Mouse (Mus musculus) MEL (cell line): Measurements from ENCODE around the gene Egfl7. TPM values are rescaled to one million over a fixed set of nuclear protein-coding genes. Genes with fewer than 3 reads are reported as not detected.
A peak's percentile ranks its signal among the peaks of the same experiment; 100 is the strongest.

Experiments
- DNase-seq: peaks from one replicate; pipeline ENCODE4 v3.0.0; 2011; ENCODE audit warnings: low read depth, low spot score
- H3K27ac ChIP-seq: 2 replicates; pipeline ENCODE4 v1.5.1; 2012; ENCODE audit warnings: low read depth, mild to moderate bottlenecking, control low read depth, low read length, moderate library complexity; ENCODE audit not compliant: control insufficient read depth
- H3K27me3 ChIP-seq, 2 experiments: fragments of 150-350 bp in 1 of 2; sonication (generic) in 1 of 2; 2 replicates each; pipeline ENCODE4 v1.6.1; 2012; ENCODE audit warnings: low read length in 2 of 2, mild to moderate bottlenecking in 2 of 2, improper control_type of control experiment in 1 of 2, moderate library complexity in 1 of 2; ENCODE audit not compliant: insufficient read depth in 2 of 2, control insufficient read depth in 1 of 2
- H3K36me3 ChIP-seq, 2 experiments: 2 replicates each; pipeline ENCODE4 v1.6.1; 2012 to 2014; ENCODE audit warnings: low read length in 2 of 2, improper control_type of control experiment in 1 of 2, inconsistent platforms in 1 of 2, mild to moderate bottlenecking in 1 of 2; ENCODE audit not compliant: insufficient read depth in 2 of 2, control insufficient read depth in 1 of 2
- H3K4me1 ChIP-seq, 2 experiments: fragments of 150-350 bp in 1 of 2; sonication (generic) in 1 of 2; 2 replicates each; pipeline ENCODE4 v1.6.1; 2012; ENCODE audit warnings: low read length in 2 of 2, improper control_type of control experiment in 1 of 2, mild to moderate bottlenecking in 1 of 2; ENCODE audit not compliant: insufficient read depth in 2 of 2, control insufficient read depth in 1 of 2
- H3K4me3 ChIP-seq, 2 experiments: fragments of 150-350 bp in 1 of 2; sonication (generic) in 1 of 2; 2 replicates each; pipeline ENCODE4 v1.5.1; 2012; ENCODE audit warnings: low read depth in 2 of 2, low read length in 2 of 2, mild to moderate bottlenecking in 2 of 2, moderate library complexity in 2 of 2, control low read depth in 1 of 2, improper control_type of control experiment in 1 of 2; ENCODE audit not compliant: control insufficient read depth in 1 of 2, insufficient read depth in 1 of 2
- H3K79me2 ChIP-seq: 2 replicates; pipeline ENCODE4 v1.6.1; 2012; ENCODE audit warnings: mild to moderate bottlenecking, low read length, moderate library complexity; ENCODE audit not compliant: control insufficient read depth, poor library complexity, insufficient read depth
- H3K9ac ChIP-seq: 2 replicates; pipeline ENCODE4 v1.6.1; 2012; ENCODE audit warnings: low read depth, mild to moderate bottlenecking, control low read depth, low read length, moderate library complexity; ENCODE audit not compliant: control insufficient read depth, poor library complexity, severe bottlenecking
- H3K9me3 ChIP-seq: fragments of 150-350 bp; sonication (generic); replicated peaks from 2 replicates; pipeline ENCODE4 v1.6.1; 2012; ENCODE audit warnings: mild to moderate bottlenecking, low read length, improper control_type of control experiment, moderate library complexity; ENCODE audit not compliant: insufficient read depth
- BHLHE40 ChIP-seq: IDR thresholded peaks from 2 replicates; pipeline ENCODE4 v1.6.1; 2012; ENCODE audit warnings: low read depth, mild to moderate bottlenecking, inconsistent platforms, low read length, improper control_type of control experiment, borderline replicate concordance
- CHD1 ChIP-seq: IDR thresholded peaks from 2 replicates; pipeline ENCODE4 v1.6.1; 2012; ENCODE audit warnings: low read depth, mild to moderate bottlenecking, inconsistent platforms, low read length, improper control_type of control experiment
- CHD2 ChIP-seq: IDR thresholded peaks from 2 replicates; pipeline ENCODE4 v1.6.1; 2011; ENCODE audit warnings: low read length, improper control_type of control experiment
- CTCF ChIP-seq, 3 experiments: IDR thresholded peaks in 2 of 3; conservative IDR thresholded peaks in 1 of 3; 2 replicates each; pipeline ENCODE4 v1.5.1; 2011 to 2012; ENCODE audit warnings: low read length in 3 of 3, low read depth in 2 of 3, mild to moderate bottlenecking in 2 of 3, improper control_type of control experiment in 1 of 3, inconsistent platforms in 1 of 3, mixed read lengths in 1 of 3, moderate library complexity in 1 of 3; ENCODE audit not compliant: control insufficient read depth in 1 of 3, insufficient read depth in 1 of 3, poor library complexity in 1 of 3, severe bottlenecking in 1 of 3
- E2F4 ChIP-seq: IDR thresholded peaks from 2 replicates; pipeline ENCODE4 v1.6.1; 2011; ENCODE audit warnings: low read depth, low read length, improper control_type of control experiment, borderline replicate concordance
- EP300 ChIP-seq, 2 experiments: IDR thresholded peaks; 2 replicates each; pipeline ENCODE4 v1.6.1; 2011; ENCODE audit warnings: improper control_type of control experiment in 2 of 2, low read length in 2 of 2, low read depth in 1 of 2, mild to moderate bottlenecking in 1 of 2
- ETS1 ChIP-seq: IDR thresholded peaks from 2 replicates; pipeline ENCODE4 v1.6.1; 2012; ENCODE audit warnings: low read depth, mild to moderate bottlenecking, inconsistent platforms, low read length, improper control_type of control experiment, moderate library complexity
- GABPA ChIP-seq: IDR thresholded peaks from 2 replicates; pipeline ENCODE4 v1.6.1; 2012; ENCODE audit warnings: low read depth, mild to moderate bottlenecking, inconsistent platforms, low read length, improper control_type of control experiment, moderate library complexity
- GATA1 ChIP-seq: IDR thresholded peaks from 2 replicates; pipeline ENCODE4 v1.6.1; 2011; ENCODE audit warnings: low read depth, low read length, improper control_type of control experiment
- HCFC1 ChIP-seq: IDR thresholded peaks from 2 replicates; pipeline ENCODE4 v1.6.1; 2012; ENCODE audit warnings: low read depth, mild to moderate bottlenecking, inconsistent platforms, low read length, improper control_type of control experiment, moderate library complexity
- KAT2A ChIP-seq: conservative IDR thresholded peaks from 2 replicates; pipeline ENCODE4 v1.6.1; 2012; ENCODE audit warnings: low read depth, low read length, improper control_type of control experiment, inconsistent platforms
- MAZ ChIP-seq: IDR thresholded peaks from 2 replicates; pipeline ENCODE4 v1.6.1; 2012; ENCODE audit warnings: low read depth, mild to moderate bottlenecking, inconsistent platforms, low read length, improper control_type of control experiment
- MEF2A ChIP-seq: IDR thresholded peaks from 2 replicates; pipeline ENCODE4 v1.6.1; 2014; ENCODE audit warnings: low read depth, mild to moderate bottlenecking, inconsistent platforms, low read length, improper control_type of control experiment; ENCODE audit not compliant: poor library complexity, insufficient replicate concordance, severe bottlenecking; ENCODE audit errors: extremely low read depth
- MXI1 ChIP-seq: IDR thresholded peaks from 2 replicates; pipeline ENCODE4 v1.6.1; 2011; ENCODE audit warnings: mild to moderate bottlenecking, low read depth, low read length, improper control_type of control experiment
- MYB ChIP-seq: IDR thresholded peaks from 2 replicates; pipeline ENCODE4 v1.6.1; 2011; ENCODE audit warnings: mild to moderate bottlenecking, low read depth, low read length, improper control_type of control experiment
- MYC ChIP-seq: IDR thresholded peaks from 2 replicates; pipeline ENCODE4 v1.6.1; 2011; ENCODE audit warnings: low read depth, mild to moderate bottlenecking, low read length, improper control_type of control experiment, moderate library complexity
- NELFE ChIP-seq: IDR thresholded peaks from 2 replicates; pipeline ENCODE4 v1.6.1; 2011; ENCODE audit warnings: low read depth, low read length, improper control_type of control experiment
- NRF1 ChIP-seq: IDR thresholded peaks from 2 replicates; pipeline ENCODE4 v1.6.1; 2014; ENCODE audit warnings: low read depth, mild to moderate bottlenecking, inconsistent platforms, low read length, improper control_type of control experiment, moderate library complexity; ENCODE audit not compliant: poor library complexity, insufficient read depth, severe bottlenecking
- POLR2A ChIP-seq, 2 experiments: IDR thresholded peaks; 2 replicates each; pipeline ENCODE4 v1.6.1; 2011 to 2012; ENCODE audit warnings: low read length in 2 of 2, mild to moderate bottlenecking in 2 of 2, control low read depth in 1 of 2, improper control_type of control experiment in 1 of 2, low read depth in 1 of 2, moderate library complexity in 1 of 2; ENCODE audit not compliant: control insufficient read depth in 1 of 2, insufficient read depth in 1 of 2, poor library complexity in 1 of 2
- POLR2AphosphoS2 ChIP-seq: IDR thresholded peaks from 2 replicates; pipeline ENCODE4 v1.6.1; 2011; ENCODE audit warnings: low read length, improper control_type of control experiment
- POLR2AphosphoS5 ChIP-seq: IDR thresholded peaks from 2 replicates; pipeline ENCODE4 v1.6.1; 2012; ENCODE audit warnings: low read depth, borderline replicate concordance, mild to moderate bottlenecking, inconsistent platforms, low read length, moderate library complexity, mixed read lengths
- RAD21 ChIP-seq: IDR thresholded peaks from 2 replicates; pipeline ENCODE4 v1.6.1; 2011; ENCODE audit warnings: mild to moderate bottlenecking, low read depth, low read length, improper control_type of control experiment
- RCOR1 ChIP-seq: IDR thresholded peaks from 2 replicates; pipeline ENCODE4 v1.6.1; 2012; ENCODE audit warnings: low read depth, mild to moderate bottlenecking, inconsistent platforms, low read length, improper control_type of control experiment
- SIN3A ChIP-seq: IDR thresholded peaks from 2 replicates; pipeline ENCODE4 v1.6.1; 2012; ENCODE audit warnings: low read length, improper control_type of control experiment, inconsistent platforms
- SMC3 ChIP-seq: IDR thresholded peaks from 2 replicates; pipeline ENCODE4 v1.6.1; 2011; ENCODE audit warnings: low read depth, low read length, improper control_type of control experiment
- TAL1 ChIP-seq: IDR thresholded peaks from 2 replicates; pipeline ENCODE4 v1.6.1; 2012; ENCODE audit warnings: mild to moderate bottlenecking, inconsistent platforms, low read length, moderate library complexity, mixed read lengths
- TBP ChIP-seq: IDR thresholded peaks from 2 replicates; pipeline ENCODE4 v1.8.0; 2011; ENCODE audit warnings: low read depth, low read length, improper control_type of control experiment
- TCF12 ChIP-seq: IDR thresholded peaks from 2 replicates; pipeline ENCODE4 v1.6.1; 2014; ENCODE audit warnings: low read depth, mild to moderate bottlenecking, inconsistent platforms, low read length, improper control_type of control experiment, moderate library complexity
- ZC3H11A ChIP-seq: IDR thresholded peaks from 2 replicates; pipeline ENCODE4 v1.6.1; 2012; ENCODE audit warnings: low read depth, mild to moderate bottlenecking, inconsistent platforms, low read length, improper control_type of control experiment
- ZMIZ1 ChIP-seq: IDR thresholded peaks from 2 replicates; pipeline ENCODE4 v1.6.1; 2012; ENCODE audit warnings: low read depth, mild to moderate bottlenecking, inconsistent platforms, low read length, improper control_type of control experiment, moderate library complexity
- polyA plus RNA-seq, 2 experiments: library from polyadenylated mRNA; stranded (reverse) in 1 of 2; unstranded in 1 of 2; fragments of >175 nt in 1 of 2; fragments of >200 nt in 1 of 2; gene quantifications; 2 replicates each; pipeline versions ENCODE4 v1.2.1 to v1.2.4; 2012; ENCODE audit warnings: low replicate concordance in 2 of 2, low read depth in 1 of 2; ENCODE audit not compliant: insufficient read length in 2 of 2, insufficient read depth in 1 of 2, missing spikeins in 1 of 2
- total RNA-seq: library from RNA; depleted of rRNA; stranded (reverse); fragments of 300-350 nt; gene quantifications from 2 replicates; pipeline ENCODE4 v1.2.3, GENCODE M21; 2012

Gene Egfl7
- total and polyA plus RNA-seq, 3 experiments: 73.9 to 125 TPM; not detected in 1

DNA sequence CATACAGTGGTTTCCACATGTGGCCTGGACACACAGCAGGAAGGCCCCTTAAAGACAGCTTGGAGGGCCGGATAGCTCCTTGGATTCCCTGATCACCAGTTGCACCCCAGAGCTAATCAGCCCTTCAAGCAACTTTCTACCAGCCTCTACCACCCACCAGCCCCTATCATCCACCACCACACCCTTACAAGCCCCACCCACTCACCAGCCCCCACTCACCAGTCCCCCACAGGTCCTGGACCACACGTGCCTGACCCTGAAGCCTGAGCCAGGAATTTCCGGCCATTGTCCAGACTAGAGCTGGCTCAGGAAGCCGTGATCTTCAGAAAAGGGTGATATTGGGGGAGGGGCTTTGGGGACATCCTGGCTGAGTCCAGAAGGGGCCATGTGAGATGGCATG lies 3.9 kb upstream of the Egfl7 start:
- peak overlapping the region; percentile 23 to 53; a peak in 3 of 4 replicates for H3K4me3 ChIP-seq
- H3K27me3 ChIP-seq: no peaks in the 10 kb centered on the region
- H3K27ac ChIP-seq: peak overlapping the region; percentile 91
- H3K4me1 ChIP-seq: peaks cover 34 to 69% of the 10 kb centered on the region in 2 experiments
- peak overlapping the region; percentile 73 for H3K9ac ChIP-seq
- H3K9me3 ChIP-seq: no peaks in the 10 kb centered on the region
- peaks cover 0 to 29% of the 10 kb centered on the region in 2 experiments; a peak in 2 of 4 replicates for H3K36me3 ChIP-seq
- DNase-seq: peak; percentile 78
- peaks cover 2% of the 10 kb centered on the region; the same call in 1 of the 2 replicates for H3K79me2 ChIP-seq
- TF ChIP-seq POLR2A (IDR thresholded peaks at IDR 0.05; ENCODE audit: control insufficient read depth in 1 of 2, insufficient read depth in 1 of 2, low read depth in 1 of 2, low read length in 2 of 2, poor library complexity in 1 of 2) (peak in 1 of 2 experiments; percentile 61; a peak in 1 of 4 replicates), TBP (peak; percentile 46; the same call in 1 of the 2 replicates), MXI1 (peak; percentile 11), GATA1 (no peak; the same call in 1 of the 2 replicates), NELFE (peak; percentile 49; the same call in 1 of the 2 replicates), BHLHE40 (peak; percentile 93), HCFC1 (0 out of 2 replicates have a peak, but pooled peaks have one; percentile 6), ZMIZ1 (peak; percentile 51; the same call in 1 of the 2 replicates), EP300 (IDR thresholded peaks at IDR 0.05; ENCODE audit: low read depth in 1 of 2, low read length in 2 of 2) (peak in 1 of 2 experiments; percentile 81; a peak in 3 of 4 replicates), MYC (no peak), TAL1 (peak; percentile 42), CHD1 (no peak), CHD2 (peak; percentile 20; the same call in 1 of the 2 replicates), TCF12 (peak; percentile 73), KAT2A (no peak), MEF2A (no peak), MAZ (peak; percentile 78; the same call in 1 of the 2 replicates), SIN3A (peak; percentile 13; the same call in 1 of the 2 replicates)

DNA sequence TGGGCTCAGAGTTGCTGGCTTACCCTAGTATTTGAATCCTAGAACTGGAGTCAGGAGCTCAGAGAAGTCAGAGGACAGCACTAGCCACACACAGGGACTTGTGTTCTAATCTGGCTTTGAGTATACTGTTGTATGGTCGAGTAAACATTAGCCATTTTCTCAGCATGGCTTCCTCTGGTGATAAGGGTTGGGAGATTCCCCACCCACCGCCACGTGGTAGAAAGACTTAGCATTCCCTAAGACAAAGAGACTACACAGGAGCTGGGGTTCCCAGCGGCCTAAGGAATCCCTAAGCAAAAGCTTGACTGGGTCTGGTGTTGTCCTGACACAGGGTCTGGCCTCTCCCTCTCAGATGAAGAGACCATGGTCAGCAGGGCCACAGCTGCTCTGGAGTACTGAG lies 3.4 kb upstream of the Egfl7 start:
- peak overlapping the region; percentile 23 to 53; a peak in 3 of 4 replicates for H3K4me3 ChIP-seq
- H3K9me3 ChIP-seq: no peaks in the 10 kb centered on the region
- H3K9ac ChIP-seq: peak overlapping the region; percentile 59
- no peak for DNase-seq
- H3K79me2 ChIP-seq: peaks cover 2% of the 10 kb centered on the region; the same call in 1 of the 2 replicates
- H3K27me3 ChIP-seq: no peaks in the 10 kb centered on the region
- peaks cover 0 to 28% of the 10 kb centered on the region in 2 experiments; a peak in 2 of 4 replicates for H3K36me3 ChIP-seq
- H3K4me1 ChIP-seq: peaks cover 34 to 65% of the 10 kb centered on the region in 2 experiments
- peak overlapping the region; percentile 91 for H3K27ac ChIP-seq
- TF ChIP-seq MXI1 (peak; percentile 83), POLR2AphosphoS5 (no peak), MYB (no peak), HCFC1 (0 out of 2 replicates have a peak, but pooled peaks have one; percentile 33), ETS1 (0 out of 2 replicates have a peak, but pooled peaks have one; percentile 37), SIN3A (peak; percentile 61), RAD21 (no peak), NELFE (no peak), NRF1 (no peak), CTCF (IDR thresholded peaks at IDR 0.05 in 2 of 3, conservative IDR thresholded peaks at IDR 0.05 in 1 of 3; ENCODE audit: control insufficient read depth in 1 of 3, insufficient read depth in 1 of 3, low read depth in 2 of 3, low read length in 3 of 3, poor library complexity in 1 of 3, severe bottlenecking in 1 of 3) (no peak), POLR2AphosphoS2 (0 out of 2 replicates have a peak, but pooled peaks have one; percentile 1), MYC (peak; percentile 81), ZC3H11A (no peak), GABPA (no peak), TAL1 (no peak), MAZ (no peak), E2F4 (no peak), RCOR1 (peak; percentile 10; the same call in 1 of the 2 replicates), SMC3 (no peak)
